In the genomic region with DNA sequence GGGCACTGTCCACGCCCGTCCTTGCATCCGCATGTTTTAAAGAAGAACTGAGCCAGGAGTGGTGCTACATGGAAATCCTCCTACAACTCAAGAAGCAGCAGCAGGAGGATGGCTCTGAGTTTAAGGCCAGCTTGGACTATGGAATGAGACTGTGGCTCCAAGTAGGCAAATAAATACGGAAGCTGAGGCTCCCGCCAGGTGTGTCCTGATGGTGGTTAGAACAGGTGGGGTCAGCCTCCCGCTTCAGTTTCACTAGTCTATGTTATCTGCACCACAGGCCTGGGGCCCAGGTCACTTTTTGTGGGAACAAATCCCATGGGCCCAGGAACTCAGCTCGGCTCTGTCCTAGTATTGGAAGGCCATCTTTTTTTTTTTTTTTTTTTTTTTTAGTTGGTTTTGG, we compare ENCODE assay signal across 28 mouse cellular contexts. TPM values are rescaled to one million over a fixed set of nuclear protein-coding genes. Genes with fewer than 3 reads are reported as not detected.
DNase-seq lines count a peak whose midpoint lies in the region; ATAC-seq lines count a peak whose summit lies in the region.
"Had no signal": no experiment of that assay in that cellular context is flagged by ENCODE, and none has a peak within 500 bp of the region (broad histone marks: within the 10 kb centered on the region; RNA-seq: fewer than 3 reads in every experiment).

No protein-coding gene starts in this region.

- DNase-seq in gastrocnemius, postnatal 14 days: peak; percentile 0
- no peak for DNase-seq in gastrocnemius, postnatal 25 days
- DNase-seq in kidney, postnatal 36 days: no peak
- DNase-seq: adrenal gland, adult 2 months; adrenal gland, postnatal 10 days; adrenal gland, postnatal 25 days; cerebellum, adult 11 months; cerebellum, adult 18-20 months; cerebellum, adult 8-10 months; cerebellum, adult 9-11 months; cerebellum, postnatal 14 days; cerebellum, postnatal 36 days; embryo, embryonic 11 days had no signal

- intact Hi-C loops in gastrocnemius, postnatal 14 days (cut with DNase I; ENCODE audit: low total_unique reads): no loop called here

- H3K9me3 ChIP-seq in megakaryocyte, embryonic 14.5 days: no peaks in the 10 kb centered on the region
- no peaks in the 10 kb centered on the region for H3K9me3 ChIP-seq in intestine, embryonic 15.5 days
- H3K9me3 ChIP-seq in intestine, embryonic 16.5 days (ENCODE audit: control insufficient read depth, low read length): no peaks in the 10 kb centered on the region
- H3K9me3 ChIP-seq: embryonic facial prominence, embryonic 13.5 days; embryonic facial prominence, embryonic 15.5 days; forebrain, embryonic 12.5 days had no signal

- H3K4me2 ChIP-seq in intestine, embryonic 15.5 days (replicated peaks): no peak overlapping the region
- H3K4me2 ChIP-seq in intestine, embryonic 16.5 days (ENCODE audit: low read depth, low read length): no peak overlapping the region
- H3K4me2 ChIP-seq: embryonic facial prominence, embryonic 13.5 days; embryonic facial prominence, embryonic 15.5 days; forebrain, embryonic 12.5 days had no signal

- H3K36me3 ChIP-seq in megakaryocyte, embryonic 14.5 days (replicated peaks; ENCODE audit: low read length): no peaks in the 10 kb centered on the region
- no peaks in the 10 kb centered on the region for H3K36me3 ChIP-seq in intestine, embryonic 15.5 days
- H3K36me3 ChIP-seq in intestine, embryonic 16.5 days (ENCODE audit: control insufficient read depth, insufficient read depth, low read length): no peaks in the 10 kb centered on the region
- H3K36me3 ChIP-seq: embryonic facial prominence, embryonic 13.5 days; embryonic facial prominence, embryonic 15.5 days; forebrain, embryonic 12.5 days had no signal

- peak overlapping the region; percentile 50 for H3K4me3 ChIP-seq in megakaryocyte, embryonic 14.5 days (replicated peaks)
- no peak overlapping the region for H3K4me3 ChIP-seq in intestine, embryonic 15.5 days (replicated peaks)
- no peak overlapping the region for H3K4me3 ChIP-seq in intestine, embryonic 16.5 days (ENCODE audit: low read length)
- H3K4me3 ChIP-seq: embryonic facial prominence, embryonic 13.5 days; embryonic facial prominence, embryonic 15.5 days; erythroblast, embryonic 14.5 days; forebrain, embryonic 12.5 days had no signal

- WGBS in intestine, embryonic 15.5 days: 81% methylated on average over 7 of the region's 7 CpGs
- WGBS in intestine, embryonic 16.5 days: 77% methylated on average over 7 of the region's 7 CpGs

- no peak overlapping the region for H3K9ac ChIP-seq in intestine, embryonic 15.5 days
- H3K9ac ChIP-seq in intestine, embryonic 16.5 days (ENCODE audit: low read depth, low read length): no peak overlapping the region
- H3K9ac ChIP-seq: embryonic facial prominence, embryonic 13.5 days; embryonic facial prominence, embryonic 15.5 days; forebrain, embryonic 12.5 days had no signal

- H3K27ac ChIP-seq in intestine, embryonic 15.5 days: no peak overlapping the region
- H3K27ac ChIP-seq in intestine, embryonic 16.5 days (ENCODE audit: low read length): no peak overlapping the region
- H3K27ac ChIP-seq: embryonic facial prominence, embryonic 13.5 days; embryonic facial prominence, embryonic 15.5 days; forebrain, embryonic 12.5 days had no signal

- H3K4me1 ChIP-seq in megakaryocyte, embryonic 14.5 days: peaks cover 11% of the 10 kb centered on the region
- H3K4me1 ChIP-seq in intestine, embryonic 15.5 days (replicated peaks): no peaks in the 10 kb centered on the region
- 0 out of 2 replicates have a peak, but pooled peaks cover 3% of the 10 kb centered on the region for H3K4me1 ChIP-seq in intestine, embryonic 16.5 days (ENCODE audit: control insufficient read depth, insufficient read depth, low read length)

- peaks cover 36% of the 10 kb centered on the region for H3K27me3 ChIP-seq in megakaryocyte, embryonic 14.5 days (replicated peaks)
- no peaks in the 10 kb centered on the region for H3K27me3 ChIP-seq in intestine, embryonic 15.5 days (replicated peaks)
- no peaks in the 10 kb centered on the region for H3K27me3 ChIP-seq in intestine, embryonic 16.5 days (replicated peaks; ENCODE audit: control insufficient read depth, insufficient read depth, low read length)
- H3K27me3 ChIP-seq: embryonic facial prominence, embryonic 13.5 days; embryonic facial prominence, embryonic 15.5 days; forebrain, embryonic 12.5 days had no signal

- ATAC-seq in megakaryocyte, adult 5-6 weeks (ENCODE audit: poor library complexity, severe bottlenecking): no peak
- ATAC-seq in intestine, embryonic 15.5 days: peak; percentile 47; the same call in 1 of the 2 replicates
- ATAC-seq in intestine, embryonic 16.5 days: peak; percentile 68
- no peak for ATAC-seq in monocyte, adult 5-6 weeks (replicated peaks; ENCODE audit: insufficient number of reproducible peaks, low FRiP score, low TSS enrichment, poor library complexity, severe bottlenecking)
- ATAC-seq: forebrain, embryonic 14.5 days; forebrain, embryonic 16.5 days had no signal

RNA-seq across cellular contexts. Expression of a gene that starts 11.2 kb away (rescaled TPM):
- total RNA-seq in gastrocnemius, postnatal 14 days (2021): not detected
- not detected for total RNA-seq in gastrocnemius, postnatal 25 days (2021)
- polyA plus RNA-seq in megakaryocyte, embryonic 14.5 days (2012; ENCODE audit: insufficient read depth, low replicate concordance): 0.77 TPM in 1 of 2 replicates, not detected in the other
- total RNA-seq in megakaryocyte, adult 5-6 weeks (2015): not detected in 2 replicates
- total RNA-seq in megakaryocyte, adult 5-6 weeks (2017): not detected in 2 replicates
- polyA plus RNA-seq in intestine, embryonic 15.5 days (2015; fragmentation: Nextera tagmentation; extraction: Ambion mirVana): 0.49 and 0.58 TPM in 2 replicates
- 0.70 and 0.80 TPM in 2 replicates for polyA plus RNA-seq in intestine, embryonic 16.5 days (2015; fragmentation: Nextera tagmentation; extraction: Ambion mirVana)
- total RNA-seq in monocyte, adult 5-6 weeks (2017): not detected in 3 replicates
- total RNA-seq: adrenal gland, adult 2 months; adrenal gland, postnatal 10 days; adrenal gland, postnatal 25 days; adrenal gland, postnatal 4 days; common myeloid progenitor, adult 5-6 weeks; MEL had no signal
- polyA plus RNA-seq: adrenal gland, adult 2 months; C2C12; embryonic facial prominence, embryonic 13.5 days; embryonic facial prominence, embryonic 15.5 days; forebrain, embryonic 12.5 days; forebrain, embryonic 14.5 days; forebrain, embryonic 16.5 days had no signal

RNA-seq across cellular contexts. Expression of a gene that starts 48.4 kb away (rescaled TPM):
- total RNA-seq in gastrocnemius, postnatal 14 days (2021): 10 to 100 TPM in 1 of 2 experiments, 1 to 10 TPM in 1; 9.7 to 10.6 TPM
- 1 to 10 TPM; 4.6 to 5.9 TPM for total RNA-seq in gastrocnemius, postnatal 25 days (2021)
- 145 and 281 TPM in 2 replicates for polyA plus RNA-seq in megakaryocyte, embryonic 14.5 days (2012; ENCODE audit: insufficient read depth, low replicate concordance)
- 89.4 and 92.0 TPM in 2 replicates for total RNA-seq in megakaryocyte, adult 5-6 weeks (2015)
- total RNA-seq in megakaryocyte, adult 5-6 weeks (2017): 41.7 and 44.5 TPM in 2 replicates
- 19.8 and 21.3 TPM in 2 replicates for polyA plus RNA-seq in intestine, embryonic 15.5 days (2015; fragmentation: Nextera tagmentation; extraction: Ambion mirVana)
- 19.9 and 21.0 TPM in 2 replicates for polyA plus RNA-seq in intestine, embryonic 16.5 days (2015; fragmentation: Nextera tagmentation; extraction: Ambion mirVana)
- total RNA-seq in monocyte, adult 5-6 weeks (2017): 30.8 to 35.1 TPM (median 32.4 TPM) in 3 replicates

RNA-seq across cellular contexts. Expression of a gene that starts 53.4 kb away (rescaled TPM):
- 1 to 10 TPM; 5.6 to 9.8 TPM for total RNA-seq in gastrocnemius, postnatal 14 days (2021)
- 1 to 10 TPM; 2.7 to 5.5 TPM for total RNA-seq in gastrocnemius, postnatal 25 days (2021)
- polyA plus RNA-seq in megakaryocyte, embryonic 14.5 days (2012; ENCODE audit: insufficient read depth, low replicate concordance): 7.3 and 31.9 TPM in 2 replicates
- 21.3 and 23.2 TPM in 2 replicates for total RNA-seq in megakaryocyte, adult 5-6 weeks (2015)
- total RNA-seq in megakaryocyte, adult 5-6 weeks (2017): 48.0 and 54.2 TPM in 2 replicates
- polyA plus RNA-seq in intestine, embryonic 15.5 days (2015; fragmentation: Nextera tagmentation; extraction: Ambion mirVana): 14.8 and 16.0 TPM in 2 replicates
- polyA plus RNA-seq in intestine, embryonic 16.5 days (2015; fragmentation: Nextera tagmentation; extraction: Ambion mirVana): 11.9 and 13.4 TPM in 2 replicates
- 274 to 469 TPM (median 297 TPM) in 3 replicates for total RNA-seq in monocyte, adult 5-6 weeks (2017)

Comparison
In these comparisons a context has a peak if more than half of its experiments do, and no peak if none do; other contexts are left out.
1. ATAC-seq: peak in intestine, embryonic 15.5 days (single experiment) and intestine, embryonic 16.5 days (single experiment); none in megakaryocyte, adult 5-6 weeks (single experiment) and monocyte, adult 5-6 weeks (single experiment).